14 mouse cellular contexts compared by ENCODE assay signal in the genomic region with DNA sequence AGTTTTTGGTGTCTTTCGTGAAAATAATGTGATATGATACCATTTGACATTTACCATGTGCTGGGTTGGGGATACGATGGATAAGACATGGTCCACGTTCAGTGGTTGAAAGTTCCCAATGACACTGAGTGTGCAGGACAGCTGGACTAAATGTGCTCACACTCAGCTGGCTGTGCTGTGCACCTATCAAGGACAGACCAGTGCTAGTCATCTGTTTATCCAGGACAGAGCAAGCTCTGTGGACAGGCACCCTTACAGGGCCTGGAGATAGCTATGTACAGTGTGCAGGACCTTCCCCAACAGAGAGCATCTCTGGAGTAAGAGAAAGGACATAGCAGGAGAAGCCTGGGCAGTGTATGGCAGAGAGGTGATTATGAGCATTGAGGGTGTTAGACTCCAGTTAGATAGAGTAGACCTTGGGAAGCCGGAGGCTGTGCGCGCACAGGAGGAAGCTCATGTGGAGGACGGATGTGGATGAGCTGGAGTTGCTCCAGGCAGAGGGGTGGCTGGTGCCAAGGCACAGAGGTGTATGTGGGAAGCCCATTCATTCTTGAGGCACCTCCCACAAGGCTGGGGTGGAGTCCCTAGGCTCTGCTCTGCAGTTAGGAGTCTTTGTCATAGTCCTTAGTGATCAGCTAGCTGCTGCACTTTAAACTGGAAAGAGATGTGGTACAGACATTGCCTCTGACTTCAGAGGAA. TPM values are rescaled to one million over a fixed set of nuclear protein-coding genes. Genes with fewer than 3 reads are reported as not detected.
DNase-seq lines count a peak whose midpoint lies in the region; ATAC-seq and TF ChIP-seq lines count a peak whose summit lies in the region.
"Had no signal": no experiment of that assay in that cellular context is flagged by ENCODE, and none has a peak within 500 bp of the region (broad histone marks: within the 10 kb centered on the region; RNA-seq: fewer than 3 reads in every experiment).

No protein-coding gene starts in this region.

- ATAC-seq in heart, embryonic 11.5 days (replicated peaks; ENCODE audit: insufficient number of reproducible peaks, low FRiP score, low TSS enrichment) = no peak; the same call in 1 of the 2 replicates
- ATAC-seq in lung, postnatal 0 days = peak; percentile 41; the same call in 1 of the 2 replicates
- 0 out of 2 replicates have a peak, but pooled peaks have one; percentile 14 for ATAC-seq in heart, embryonic 14.5 days (ENCODE audit: insufficient number of reproducible peaks, insufficient read depth, low FRiP score, low read depth)

- H3K4me1 ChIP-seq in heart, embryonic 11.5 days (ENCODE audit: control insufficient read depth, insufficient read depth, low read length) = peaks cover 64% of the 10 kb centered on the region
- H3K4me1 ChIP-seq in lung, postnatal 0 days (ENCODE audit: insufficient read depth, low read depth, low read length) = peaks cover 3% of the 10 kb centered on the region; the same call in 1 of the 2 replicates
- H3K4me1 ChIP-seq in heart, embryonic 14.5 days (ENCODE audit: control insufficient read depth in 2 of 2, insufficient read depth in 2 of 2, low read length in 2 of 2) = peaks cover 39 to 72% of the 10 kb centered on the region in 2 experiments

- WGBS in heart, embryonic 11.5 days (ENCODE audit: insufficient replicate concordance) = 69% methylated on average over 7 of the region's 7 CpGs
- 58% methylated on average over 7 of the region's 7 CpGs for WGBS in lung, postnatal 0 days
- WGBS in heart, embryonic 14.5 days = 51% methylated on average over 7 of the region's 7 CpGs

- no peak for TF ChIP-seq POLR2A in myocyte (IDR thresholded peaks at IDR 0.05; ENCODE audit: insufficient read length, low read depth)

- H3K79me2 ChIP-seq in myocyte (ENCODE audit: control insufficient read depth, insufficient read depth) = peaks cover 93% of the 10 kb centered on the region

- no peak overlapping the region for H3K4me2 ChIP-seq in heart, embryonic 11.5 days
- H3K4me2 ChIP-seq in lung, postnatal 0 days (replicated peaks; ENCODE audit: low read depth, low read length) = no peak overlapping the region
- H3K4me2 ChIP-seq in heart, embryonic 14.5 days (ENCODE audit: low read length) = no peak overlapping the region
- H3K4me2 ChIP-seq in myocyte (ENCODE audit: low read depth) = no peak overlapping the region

- no peaks in the 10 kb centered on the region for H3K27me3 ChIP-seq in heart, embryonic 11.5 days (ENCODE audit: control insufficient read depth, insufficient read depth, low read length)
- H3K27me3 ChIP-seq in lung, postnatal 0 days (replicated peaks; ENCODE audit: insufficient read depth, low read length) = no peaks in the 10 kb centered on the region
- no peaks in the 10 kb centered on the region for H3K27me3 ChIP-seq in heart, embryonic 14.5 days (ENCODE audit: control insufficient read depth, insufficient read depth, low read length)
- H3K27me3 ChIP-seq in myocyte (ENCODE audit: control insufficient read depth, insufficient read depth, insufficient read length) = no peaks in the 10 kb centered on the region

- no peak for TF ChIP-seq CTCF in lung, postnatal 0 days (IDR thresholded peaks at IDR 0.05)

- no peak overlapping the region for H3K4me3 ChIP-seq in heart, embryonic 11.5 days (ENCODE audit: low read depth, low read length)
- no peak overlapping the region for H3K4me3 ChIP-seq in lung, postnatal 0 days (ENCODE audit: low read depth, low read length)
- H3K4me3 ChIP-seq in heart, embryonic 14.5 days (ENCODE audit: control insufficient read depth in 1 of 2, insufficient read depth in 1 of 2, low read depth in 1 of 2, low read length in 2 of 2) = no peak overlapping the region
- no peak overlapping the region for H3K4me3 ChIP-seq in myocyte
- H3K4me3 ChIP-seq: erythroblast, embryonic 14.5 days had no signal

- no peaks in the 10 kb centered on the region for H3K36me3 ChIP-seq in heart, embryonic 11.5 days (ENCODE audit: control insufficient read depth, insufficient read depth, low read length)
- H3K36me3 ChIP-seq in lung, postnatal 0 days (ENCODE audit: insufficient read depth, low read length) = no peaks in the 10 kb centered on the region
- no peaks in the 10 kb centered on the region for H3K36me3 ChIP-seq in heart, embryonic 14.5 days (ENCODE audit: control insufficient read depth, insufficient read depth, low read length)
- H3K36me3 ChIP-seq in myocyte (ENCODE audit: control insufficient read depth, insufficient read depth) = no peaks in the 10 kb centered on the region

- no peak overlapping the region for H3K27ac ChIP-seq in heart, embryonic 11.5 days (ENCODE audit: low read depth, low read length)
- no peak overlapping the region for H3K27ac ChIP-seq in lung, postnatal 0 days (ENCODE audit: low read length)
- no peak overlapping the region; a peak in 1 of 4 replicates for H3K27ac ChIP-seq in heart, embryonic 14.5 days (replicated peaks in 1 of 2; ENCODE audit: control insufficient read depth in 1 of 2, insufficient read depth in 1 of 2, low read depth in 2 of 2, low read length in 2 of 2)
- H3K27ac ChIP-seq: liver, embryonic 14.5 days had no signal

- no peak for TF ChIP-seq EP300 in lung, postnatal 0 days (IDR thresholded peaks at IDR 0.05)

- no peak overlapping the region for H3ac ChIP-seq in myocyte (ENCODE audit: control insufficient read depth, insufficient read length)

- H3K9ac ChIP-seq in heart, embryonic 11.5 days (ENCODE audit: low read depth, low read length) = no peak overlapping the region
- H3K9ac ChIP-seq in lung, postnatal 0 days (replicated peaks; ENCODE audit: low read depth) = no peak overlapping the region
- no peak overlapping the region for H3K9ac ChIP-seq in heart, embryonic 14.5 days (ENCODE audit: low read length)
- H3K9ac ChIP-seq: liver, embryonic 14.5 days had no signal

- peak; percentile 92 for DNase-seq in heart, adult 11 months
- DNase-seq in lung, postnatal 0 days (ENCODE audit: low spot score) = no peak
- no peak for DNase-seq in lung, postnatal 10 days
- DNase-seq in retina, embryonic 14.5 days (ENCODE audit: low spot score) = no peak
- DNase-seq in MN1 (ENCODE audit: low spot score) = no peak
- DNase-seq: cerebellum, adult 11 months; layer of hippocampus, adult 9-11 months; right cerebral cortex, postnatal 14 days; thymus, postnatal 36 days had no signal

- H3K9me3 ChIP-seq in heart, embryonic 11.5 days (replicated peaks; ENCODE audit: control insufficient read depth, low read length) = no peaks in the 10 kb centered on the region
- H3K9me3 ChIP-seq in lung, postnatal 0 days (ENCODE audit: low read length) = no peaks in the 10 kb centered on the region
- H3K9me3 ChIP-seq in heart, embryonic 14.5 days (ENCODE audit: control insufficient read depth, low read length) = no peaks in the 10 kb centered on the region

TF ChIP-seq in myocyte, 11 proteins besides CTCF, POLR2A, EP300 and RAD21:
- TF ChIP-seq SRF (IDR thresholded peaks at IDR 0.05; ENCODE audit: control insufficient read depth, insufficient read length, low read depth) (no peak), MAX (IDR thresholded peaks at IDR 0.05; ENCODE audit: low read depth) (no peak), MYOG (IDR thresholded peaks at IDR 0.05; ENCODE audit: control insufficient read depth in 1 of 3, insufficient read depth in 1 of 3, insufficient read length in 2 of 3, low read depth in 2 of 3) (no peak), TCF12 (IDR thresholded peaks at IDR 0.05; ENCODE audit: insufficient read depth, poor library complexity, severe bottlenecking) (no peak), MYOD1 (IDR thresholded peaks at IDR 0.05; ENCODE audit: control insufficient read depth in 1 of 3, insufficient read length in 2 of 3, low read depth in 2 of 3) (peak in 2 of 3 experiments; percentile 40 to 43), CEBPB (IDR thresholded peaks at IDR 0.05; ENCODE audit: insufficient read depth, poor library complexity, severe bottlenecking) (no peak), POLR2AphosphoS2 (IDR thresholded peaks at IDR 0.05; ENCODE audit: insufficient read length, low read depth) (no peak), REST (IDR thresholded peaks at IDR 0.05; ENCODE audit: insufficient read depth, insufficient read length) (no peak)

RNA-seq across cellular contexts. Expression of a gene that starts 31.4 kb away (rescaled TPM):
- 23.2 and 35.5 TPM in 2 replicates for polyA plus RNA-seq in heart, embryonic 11.5 days (2014; fragmentation: Nextera tagmentation; extraction: Ambion mirVana)
- polyA plus RNA-seq in lung, postnatal 0 days (2015; fragmentation: Nextera tagmentation; extraction: Ambion mirVana) = 23.0 and 28.8 TPM in 2 replicates
- 34.0 and 40.7 TPM in 2 replicates for polyA plus RNA-seq in heart, embryonic 14.5 days (2014; fragmentation: Nextera tagmentation; extraction: Ambion mirVana)
- 18.8 TPM for polyA plus RNA-seq in myocyte (2012; fragmentation: generic; extraction: Trizol)
- polyA plus RNA-seq: erythroblast, embryonic 14.5 days had no signal
